Mouse (Mus musculus) brain, adult 2 months (tissue): ENCODE results near the gene Zdhhc20.

Experiments used
- DNase-seq: peaks from one replicate; pipeline ENCODE4 v3.0.0; 2011; ENCODE audit warnings: low read depth, low spot score

Gene Zdhhc20

GRCm38 (mm10) chr14:57825788-57826751 is 64.0 kb downstream of the Zdhhc20 start, which contains the start of the genes Ska3 and Mrpl57:
TSS of gene Ska3 (minus strand) at chr14:57826185.
TSS of gene Mrpl57 (plus strand) at chr14:57826234.
- DNase-seq, result peak; percentile 92

DNA sequence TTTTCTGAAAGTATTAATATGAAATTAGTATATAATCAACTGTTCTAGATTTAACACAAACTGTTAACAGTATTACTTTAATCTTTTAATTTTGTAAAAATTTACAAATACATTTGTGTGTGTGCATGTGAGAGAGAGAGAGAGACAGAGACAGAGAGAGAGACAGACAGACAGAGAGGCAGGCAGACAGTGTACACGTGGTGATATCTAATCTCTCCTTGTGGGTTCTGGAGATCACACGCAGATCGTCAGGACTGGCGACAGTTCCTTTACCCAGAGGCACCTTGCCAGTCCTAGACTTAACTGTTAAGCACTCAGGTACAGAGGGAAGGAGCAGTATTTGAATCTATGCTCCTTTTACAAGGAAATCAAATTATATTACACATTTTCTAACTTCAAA is 69.2 kb downstream of the Zdhhc20 start:
- DNase-seq, result no peak

DNA sequence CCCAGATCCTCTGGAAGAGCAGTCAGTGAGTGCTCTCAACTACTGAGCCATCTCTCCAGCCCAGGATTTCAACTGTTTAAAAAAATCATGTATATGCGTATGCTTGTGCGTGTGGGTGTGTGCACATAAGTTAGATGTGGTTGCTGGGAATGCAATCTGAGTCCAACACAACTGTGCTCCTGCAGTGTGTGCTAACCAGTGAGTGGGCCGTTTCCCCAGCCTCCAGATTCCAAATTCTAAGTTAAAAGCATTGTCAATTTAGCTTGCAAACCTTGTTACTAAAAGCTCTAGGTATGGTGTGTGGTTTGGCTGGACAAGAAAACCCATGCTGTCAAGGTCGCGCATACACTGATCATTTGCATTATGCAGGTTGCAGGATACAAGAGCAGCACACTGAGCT is 78.2 kb downstream of the Zdhhc20 start:
- DNase-seq, result peak; percentile 46

- no peak for DNase-seq
Measured at GRCm38 (mm10) chr14:57810886-57811285, 79.2 kb downstream of the Zdhhc20 start.

DNA sequence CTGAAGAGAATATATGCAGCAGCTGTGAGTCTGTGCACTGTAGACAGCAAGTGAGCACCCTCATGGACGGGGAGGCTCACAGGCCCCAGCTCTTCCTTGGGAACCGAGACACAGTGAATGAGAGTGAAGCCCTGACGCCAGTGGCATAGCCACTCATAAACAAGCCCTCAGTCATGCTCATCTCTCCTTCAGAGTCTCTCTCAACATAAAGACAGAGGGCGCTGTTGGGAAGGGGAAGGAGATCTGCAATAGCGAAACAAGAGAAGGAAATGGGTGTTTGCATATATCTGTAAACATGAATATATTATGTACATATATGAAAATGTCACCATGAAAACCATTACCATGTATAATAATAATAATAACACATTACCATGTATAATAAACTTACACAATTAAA is 81.5 kb downstream of the Zdhhc20 start:
- peak; percentile 59 for DNase-seq

DNA sequence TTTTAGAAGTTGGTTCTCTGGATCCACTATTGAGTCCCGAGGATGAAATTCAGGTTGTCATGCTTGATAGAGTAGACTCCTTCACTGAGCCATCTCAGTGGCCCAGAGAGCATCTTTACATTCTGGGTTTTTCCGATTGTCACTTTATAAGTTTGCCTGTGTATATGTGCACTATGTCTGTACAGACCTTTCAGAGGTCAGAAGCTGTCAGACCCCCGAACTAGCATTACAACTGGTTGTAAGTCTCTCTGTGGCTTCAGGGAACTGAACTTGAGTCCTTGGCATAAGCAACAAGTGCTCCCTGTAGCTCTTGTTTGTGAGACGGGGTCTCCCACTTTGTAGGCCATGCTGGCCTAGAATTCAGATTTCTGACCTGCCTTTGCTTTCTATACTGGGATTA is 86.3 kb downstream of the Zdhhc20 start:
- DNase-seq, result no peak

GRCm38 (mm10) chr14:57797991-57798931 is 91.8 kb downstream of the Zdhhc20 start, which contains the start of gene Sap18:
TSS of gene Sap18 (plus strand) at chr14:57798180.
- DNase-seq, result peak; percentile 99

- no peak for DNase-seq
Measured at GRCm38 (mm10) chr14:57797551-57797950, 92.5 kb downstream of the Zdhhc20 start.

DNA sequence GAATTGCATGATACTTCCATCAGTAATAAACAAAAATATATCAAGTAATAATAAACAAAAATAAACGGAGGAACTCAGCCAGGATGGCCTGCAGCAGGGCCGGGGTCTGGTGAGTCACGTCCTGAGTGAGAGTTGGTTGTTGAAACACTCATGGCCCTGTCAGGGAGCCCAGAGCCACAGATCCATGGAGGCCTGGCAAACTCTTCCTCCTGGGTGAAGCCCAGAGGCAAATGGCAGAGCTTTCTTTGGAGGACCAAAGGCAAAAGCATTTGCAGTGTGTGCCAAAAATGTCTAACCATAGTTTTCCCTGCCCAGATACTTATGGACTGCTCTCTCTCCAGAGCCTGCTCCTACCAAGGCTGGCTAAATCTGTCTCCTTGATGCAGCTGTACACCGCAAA is 98.9 kb downstream of the Zdhhc20 start:
- DNase-seq, result no peak

- DNase-seq, result no peak
Measured at GRCm38 (mm10) chr14:57789759-57790158, 100.3 kb downstream of the Zdhhc20 start.

DNA sequence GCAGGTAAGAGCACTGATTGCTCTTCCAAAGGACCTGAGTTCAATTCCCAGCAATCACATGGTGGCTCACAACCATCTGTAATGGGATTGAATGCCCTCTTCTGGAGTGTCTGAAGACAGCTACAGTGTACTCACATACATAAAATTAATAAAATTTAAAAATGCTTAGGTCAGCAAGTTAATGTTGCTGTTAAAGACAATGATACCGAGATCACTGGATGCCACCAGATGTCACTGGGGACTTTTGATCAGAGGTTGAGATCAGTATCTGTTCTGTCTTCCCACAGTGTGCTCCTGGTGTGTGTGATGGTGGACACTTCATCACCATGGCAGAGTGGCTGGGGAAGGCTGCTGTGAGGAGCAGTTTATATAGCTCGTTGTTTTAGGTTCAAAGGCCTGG is 100.8 kb downstream of the Zdhhc20 start:
- DNase-seq, result no peak

GRCm38 (mm10) chr14:57787406-57787805 is 102.7 kb downstream of the Zdhhc20 start:
- DNase-seq, result no peak
